Mouse (Mus musculus) embryo, embryonic 9.5 days (tissue): ENCODE results near the gene Tenm2.

Experiments
- DNase-seq: peaks from one replicate; pipeline ENCODE4 v3.0.0-alpha.2; 2017; ENCODE audit errors: extremely low spot score

Tenm2 gene

GRCm38 (mm10) chr11:36697021-36697639 is 538.6 kb downstream of the Tenm2 start:
- DNase-seq: peak; percentile 48

- DNase-seq: no peak
Observed at GRCm38 (mm10) chr11:36694810-36695209, 541.0 kb downstream of the Tenm2 start.

DNA sequence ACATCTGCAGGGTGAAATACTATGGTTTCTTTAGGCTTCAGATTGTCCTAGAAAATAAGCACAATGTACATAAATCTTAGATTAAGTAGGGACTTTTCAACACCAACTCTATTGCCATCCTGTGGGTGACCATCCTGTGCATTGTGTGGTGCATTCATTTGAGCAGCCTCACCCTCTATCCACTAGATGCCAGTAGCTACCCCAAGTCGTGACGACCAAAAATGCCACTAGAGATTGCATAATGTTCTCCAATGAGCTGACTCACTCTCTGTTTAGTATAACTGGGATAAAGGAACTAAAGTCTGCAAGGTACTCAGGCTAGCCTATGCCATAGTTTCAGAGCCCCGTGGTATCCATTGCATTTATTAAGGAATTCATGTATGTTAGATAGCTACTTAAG is 543.1 kb downstream of the Tenm2 start:
- DNase-seq: no peak

GRCm38 (mm10) chr11:36690826-36691225 is 544.9 kb downstream of the Tenm2 start:
- DNase-seq: no peak

DNA sequence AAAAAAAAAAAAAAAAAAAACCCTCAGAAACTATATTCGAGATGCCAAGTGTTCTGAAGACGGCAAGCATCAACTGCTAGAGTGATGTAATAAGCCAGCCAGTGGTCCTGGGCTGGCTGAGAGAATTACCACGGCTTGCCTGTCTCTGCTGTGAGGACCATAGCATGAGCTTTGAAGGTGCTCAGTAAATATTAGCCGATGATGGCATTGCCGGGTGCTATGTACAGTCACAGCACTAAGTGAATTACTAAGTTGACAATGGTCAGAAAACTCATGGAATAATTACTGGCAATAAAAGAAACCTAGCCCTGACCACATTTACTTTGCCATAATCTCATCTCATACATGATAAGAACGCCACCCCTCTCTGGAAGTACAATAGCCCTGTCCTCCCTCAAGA is 549.5 kb downstream of the Tenm2 start:
- DNase-seq: no peak

DNA sequence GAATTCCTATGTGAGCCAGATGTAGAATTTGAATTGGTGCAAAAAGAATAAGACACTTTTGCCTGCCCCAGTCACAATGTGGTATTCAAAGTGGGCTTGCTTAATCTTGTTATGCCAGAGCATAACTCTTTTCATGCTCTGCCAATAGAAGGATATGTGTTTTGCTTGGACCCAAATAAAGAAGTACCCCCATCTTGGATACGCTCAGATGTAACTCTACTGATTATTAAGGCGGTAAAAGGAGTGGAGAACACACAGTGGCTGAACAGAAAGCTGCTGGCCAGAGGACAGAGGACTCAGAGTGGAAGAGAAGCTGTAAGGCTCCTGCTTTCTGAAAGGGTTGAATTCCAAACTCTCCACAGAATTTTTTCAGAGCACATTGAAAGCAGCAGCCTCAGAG is 556.4 kb downstream of the Tenm2 start:
- no peak for DNase-seq

DNA sequence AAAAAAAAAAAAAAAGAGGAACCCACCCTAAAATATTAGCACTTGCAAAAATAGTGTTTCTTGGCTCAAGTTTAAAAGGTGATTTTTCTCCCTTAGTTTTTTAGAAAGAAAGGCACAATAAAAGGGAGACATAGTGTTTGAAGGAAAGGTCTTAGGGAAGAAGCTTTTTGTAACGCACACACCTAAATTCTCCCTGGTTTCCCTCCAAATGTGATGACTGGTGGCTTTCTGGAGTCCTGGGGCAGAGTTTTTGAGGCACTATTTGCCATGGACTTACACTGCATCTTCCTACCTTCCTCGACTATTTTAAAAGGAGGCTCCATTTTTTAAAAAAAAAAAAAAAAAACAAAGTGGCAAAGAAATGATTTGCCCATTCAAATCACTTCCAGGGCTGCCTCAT is 557.2 kb downstream of the Tenm2 start:
- DNase-seq: no peak

DNA sequence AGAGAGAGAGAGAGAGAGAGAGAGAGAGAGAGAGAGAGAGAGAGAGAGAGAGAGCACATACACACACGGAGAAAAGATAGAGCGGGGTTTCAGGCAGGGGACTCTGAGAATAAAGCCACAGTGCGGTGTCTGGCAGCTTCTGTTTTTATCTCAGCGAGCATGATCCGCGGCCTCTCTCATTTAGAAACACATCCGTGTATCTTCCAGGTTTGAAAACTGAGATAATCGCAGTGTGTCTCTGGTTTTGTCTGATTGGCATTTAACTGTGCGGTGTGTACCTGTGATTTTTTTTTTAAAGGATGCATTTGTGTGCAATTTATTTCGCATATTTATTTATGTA is 557.7 kb downstream of the Tenm2 start:
- DNase-seq: no peak

GRCm38 (mm10) chr11:36677321-36678056 is 558.3 kb downstream of the Tenm2 start:
- DNase-seq: peak; percentile 76

- DNase-seq: no peak
Observed at GRCm38 (mm10) chr11:36676446-36677284, 559.1 kb downstream of the Tenm2 start.

GRCm38 (mm10) chr11:36674902-36675422 is 560.8 kb downstream of the Tenm2 start:
- no peak for DNase-seq

- no peak for DNase-seq
Observed at GRCm38 (mm10) chr11:36674141-36674540, 561.6 kb downstream of the Tenm2 start.

DNA sequence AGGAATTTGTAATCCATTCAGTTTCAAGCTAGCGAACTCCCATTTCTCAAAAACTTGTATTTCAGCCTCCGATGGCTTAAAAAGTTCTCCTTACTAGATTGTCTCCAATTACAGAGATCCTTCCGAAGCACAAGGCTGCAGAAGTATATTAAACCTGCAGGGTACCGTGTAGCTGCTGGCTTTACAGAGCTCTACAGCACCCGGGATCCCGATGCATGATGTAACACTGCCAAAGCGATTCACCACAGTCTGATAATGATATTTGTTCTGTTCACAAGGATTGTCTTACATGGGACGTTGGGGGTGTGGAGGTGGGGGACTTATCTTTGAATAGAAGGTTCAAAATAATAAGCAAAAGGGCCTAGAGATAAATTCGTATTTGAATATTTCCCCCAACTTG is 564.6 kb downstream of the Tenm2 start:
- no peak for DNase-seq

- no peak for DNase-seq
Observed at GRCm38 (mm10) chr11:36664026-36664425, 571.7 kb downstream of the Tenm2 start.

DNA sequence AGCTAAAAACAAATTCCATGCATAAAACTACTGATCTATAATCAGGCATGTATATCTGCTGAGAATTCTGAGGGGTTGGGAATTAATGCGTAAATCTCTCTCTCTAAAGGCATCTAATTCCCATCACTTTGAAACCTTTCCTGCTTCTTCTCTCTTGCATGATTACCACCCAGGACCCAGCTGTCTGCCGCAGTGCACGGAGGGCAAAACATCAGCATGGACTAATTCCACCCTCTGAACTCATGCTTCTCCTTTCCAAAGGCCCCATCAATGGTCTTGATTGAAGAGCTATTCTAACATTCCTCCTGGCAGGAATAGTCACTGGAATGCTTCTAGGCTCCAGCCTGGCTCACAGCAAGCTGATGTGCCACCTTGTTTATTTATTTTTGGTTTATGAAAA is 572.2 kb downstream of the Tenm2 start:
- DNase-seq: no peak

GRCm38 (mm10) chr11:36653656-36654323 is 582.0 kb downstream of the Tenm2 start:
- DNase-seq: no peak

DNA sequence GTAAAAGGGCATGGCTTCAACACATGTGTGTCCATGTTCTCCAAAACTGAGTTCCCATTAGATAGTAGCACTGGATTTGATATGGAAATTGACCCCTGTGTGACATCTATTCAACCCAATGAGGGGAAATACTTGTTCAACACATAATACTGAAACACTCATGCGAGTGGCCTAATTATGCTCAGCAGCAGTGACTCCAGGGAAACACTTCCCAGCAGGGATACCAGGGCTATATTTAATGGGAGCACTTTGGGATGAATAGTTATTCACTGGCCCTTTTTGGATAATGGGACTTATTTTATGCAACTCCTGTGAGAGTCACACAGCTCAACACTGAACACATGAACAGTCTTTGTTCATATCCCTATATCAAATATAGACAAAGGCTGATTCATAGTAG is 588.6 kb downstream of the Tenm2 start:
- no peak for DNase-seq

DNA sequence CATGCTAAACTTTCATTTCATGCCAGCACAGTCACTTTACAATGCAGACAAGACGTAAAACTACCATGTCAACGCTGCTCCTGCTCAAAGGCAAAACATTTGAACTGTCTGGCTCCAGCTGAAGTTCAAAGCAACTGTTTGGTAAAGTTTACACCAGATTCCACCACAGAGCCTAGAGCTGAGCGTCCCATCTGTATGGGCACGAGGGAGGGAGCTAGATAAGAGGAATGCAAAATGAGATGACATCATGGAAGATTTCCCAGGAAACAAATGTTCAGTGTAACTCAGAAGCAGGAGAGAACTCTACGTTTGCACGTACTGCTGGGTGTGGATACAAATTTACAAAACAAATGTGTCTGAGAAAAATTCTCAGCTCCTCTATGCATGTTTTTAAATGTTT is 600.7 kb downstream of the Tenm2 start:
- DNase-seq: peak; percentile 4

GRCm38 (mm10) chr11:36632201-36632600 is 603.6 kb downstream of the Tenm2 start:
- DNase-seq: no peak

DNA sequence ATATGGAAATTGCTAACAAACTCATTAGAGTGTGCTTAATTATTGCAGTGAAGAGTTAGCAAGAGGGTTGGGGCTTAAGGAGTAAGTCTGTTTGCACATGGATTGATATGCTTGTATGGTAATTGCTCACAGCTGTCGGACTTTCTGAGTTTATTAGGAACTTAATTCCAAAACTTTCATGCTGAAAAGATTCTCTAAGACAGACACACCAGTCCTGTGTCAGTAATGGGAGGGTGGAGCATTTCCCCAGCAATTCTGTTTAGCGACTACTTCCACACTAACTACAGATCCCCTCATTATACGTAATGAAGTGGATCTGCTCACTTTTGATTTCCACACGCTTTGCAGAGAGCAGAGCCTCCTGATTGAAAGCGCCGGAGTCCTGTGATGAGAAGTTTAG is 622.0 kb downstream of the Tenm2 start:
- no peak for DNase-seq

GRCm38 (mm10) chr11:36604815-36605382 is 630.9 kb downstream of the Tenm2 start:
- DNase-seq: peak; percentile 6

- DNase-seq: no peak
Observed at GRCm38 (mm10) chr11:36604272-36604671, 631.5 kb downstream of the Tenm2 start.
